7 mouse cellular contexts compared by ENCODE assay signal in genomic region chr11:102218783-102219182, GRCm38 (mm10). TPM values are rescaled to one million over a fixed set of nuclear protein-coding genes. Genes with fewer than 3 reads are reported as not detected.
DNase-seq lines count a peak whose midpoint lies in the region; ATAC-seq lines count a peak whose summit lies in the region.

No protein-coding gene starts in this region.

- H3K4me3 ChIP-seq in embryonic facial prominence, embryonic 11.5 days (ENCODE audit: low read depth, low read length) = peak overlapping the region; percentile 20; the same call in 1 of the 2 replicates
- peak overlapping the region; percentile 50 for H3K4me3 ChIP-seq in limb, embryonic 10.5 days
- peak overlapping the region; percentile 3; the same call in 1 of the 2 replicates for H3K4me3 ChIP-seq in midbrain, embryonic 12.5 days

- H3K4me1 ChIP-seq in embryonic facial prominence, embryonic 11.5 days (ENCODE audit: control insufficient read depth, insufficient read depth, low read length) = peaks cover 17% of the 10 kb centered on the region; the same call in 1 of the 2 replicates
- peaks cover 87% of the 10 kb centered on the region for H3K4me1 ChIP-seq in limb, embryonic 10.5 days
- H3K4me1 ChIP-seq in midbrain, embryonic 12.5 days = peaks cover 63% of the 10 kb centered on the region

- ATAC-seq in embryonic facial prominence, embryonic 11.5 days (replicated peaks; ENCODE audit: insufficient number of reproducible peaks, low FRiP score, low TSS enrichment, low read depth) = peak; percentile 63
- ATAC-seq in midbrain, embryonic 12.5 days (ENCODE audit: low FRiP score, low read depth) = peak; percentile 79

- no peaks in the 10 kb centered on the region for H3K9me3 ChIP-seq in embryonic facial prominence, embryonic 11.5 days (replicated peaks; ENCODE audit: control insufficient read depth, low read length)
- no peaks in the 10 kb centered on the region for H3K9me3 ChIP-seq in limb, embryonic 10.5 days (replicated peaks)
- H3K9me3 ChIP-seq in midbrain, embryonic 12.5 days = no peaks in the 10 kb centered on the region

- peak overlapping the region; percentile 66 for H3K27ac ChIP-seq in embryonic facial prominence, embryonic 11.5 days (replicated peaks; ENCODE audit: low read depth, low read length)
- peak overlapping the region; percentile 84 for H3K27ac ChIP-seq in limb, embryonic 10.5 days
- peak overlapping the region; percentile 81 for H3K27ac ChIP-seq in midbrain, embryonic 12.5 days (replicated peaks)

- WGBS in embryonic facial prominence, embryonic 11.5 days = 0% methylated on average over 10 of the region's 10 CpGs
- 0% methylated on average over 10 of the region's 10 CpGs for WGBS in limb, embryonic 10.5 days
- WGBS in midbrain, embryonic 12.5 days = 0% methylated on average over 10 of the region's 10 CpGs

- peak; percentile 97 for DNase-seq in adrenal gland, postnatal 14 days
- DNase-seq in embryonic facial prominence, embryonic 11.5 days (ENCODE audit: low spot score) = peak; percentile 83
- peak; percentile 100 for DNase-seq in heart, adult 11 months
- DNase-seq in kidney, adult 18-20 months = peak; percentile 97
- peak; percentile 82 for DNase-seq in limb, embryonic 10.5 days (ENCODE audit: low spot score)
- DNase-seq in skeletal muscle tissue, adult 2 months (ENCODE audit: low read depth, low spot score) = peak; percentile 98

- H3K27me3 ChIP-seq in embryonic facial prominence, embryonic 11.5 days (ENCODE audit: control insufficient read depth, insufficient read depth, low read length) = no peaks in the 10 kb centered on the region
- H3K27me3 ChIP-seq in limb, embryonic 10.5 days (ENCODE audit: low read depth, poor library complexity, severe bottlenecking) = 0 out of 2 replicates have a peak, but pooled peaks cover 2% of the 10 kb centered on the region
- H3K27me3 ChIP-seq in midbrain, embryonic 12.5 days = no peaks in the 10 kb centered on the region

- no peaks in the 10 kb centered on the region for H3K36me3 ChIP-seq in embryonic facial prominence, embryonic 11.5 days (replicated peaks; ENCODE audit: control insufficient read depth, insufficient read depth, low read depth, low read length)
- peaks cover 8% of the 10 kb centered on the region for H3K36me3 ChIP-seq in limb, embryonic 10.5 days
- H3K36me3 ChIP-seq in midbrain, embryonic 12.5 days = peaks cover 35% of the 10 kb centered on the region

- peak overlapping the region; percentile 60 for H3K4me2 ChIP-seq in embryonic facial prominence, embryonic 11.5 days (ENCODE audit: low read depth, low read length)
- peak overlapping the region; percentile 30 for H3K4me2 ChIP-seq in midbrain, embryonic 12.5 days (replicated peaks)

- peak overlapping the region; percentile 41 for H3K9ac ChIP-seq in embryonic facial prominence, embryonic 11.5 days (replicated peaks; ENCODE audit: low read length)
- H3K9ac ChIP-seq in midbrain, embryonic 12.5 days (replicated peaks) = peak overlapping the region; percentile 40

RNA-seq across cellular contexts. Expression of gene Hdac5, which starts 11.2 kb away (rescaled TPM):
- total RNA-seq in adrenal gland, postnatal 14 days (2021) = 81.1 and 83.7 TPM in 2 replicates
- 21.9 and 24.0 TPM in 2 replicates for polyA plus RNA-seq in embryonic facial prominence, embryonic 11.5 days (2014; fragmentation: Nextera tagmentation; extraction: Ambion mirVana)
- 36.4 and 50.2 TPM in 2 replicates for polyA plus RNA-seq in limb, embryonic 10.5 days (2016; fragmentation: Nextera tagmentation; extraction: Ambion mirVana)
- polyA plus RNA-seq in midbrain, embryonic 12.5 days (2016; fragmentation: Nextera tagmentation; extraction: Ambion mirVana) = 98.4 and 106 TPM in 2 replicates

RNA-seq across cellular contexts. Expression of gene G6pc3, which starts 29.4 kb away (rescaled TPM):
- 82.8 and 83.7 TPM in 2 replicates for total RNA-seq in adrenal gland, postnatal 14 days (2021)
- 33.3 and 37.1 TPM in 2 replicates for polyA plus RNA-seq in embryonic facial prominence, embryonic 11.5 days (2014; fragmentation: Nextera tagmentation; extraction: Ambion mirVana)
- 41.4 and 41.6 TPM in 2 replicates for polyA plus RNA-seq in limb, embryonic 10.5 days (2016; fragmentation: Nextera tagmentation; extraction: Ambion mirVana)
- 27.6 and 29.7 TPM in 2 replicates for polyA plus RNA-seq in midbrain, embryonic 12.5 days (2016; fragmentation: Nextera tagmentation; extraction: Ambion mirVana)

RNA-seq across cellular contexts. Expression of gene BC030867, which starts 29.9 kb away (rescaled TPM):
- 1.7 and 2.3 TPM in 2 replicates for total RNA-seq in adrenal gland, postnatal 14 days (2021)
- polyA plus RNA-seq in embryonic facial prominence, embryonic 11.5 days (2014; fragmentation: Nextera tagmentation; extraction: Ambion mirVana) = 20.8 and 20.9 TPM in 2 replicates
- polyA plus RNA-seq in limb, embryonic 10.5 days (2016; fragmentation: Nextera tagmentation; extraction: Ambion mirVana) = 33.4 and 35.7 TPM in 2 replicates
- polyA plus RNA-seq in midbrain, embryonic 12.5 days (2016; fragmentation: Nextera tagmentation; extraction: Ambion mirVana) = 11.8 and 15.2 TPM in 2 replicates

RNA-seq across cellular contexts. Expression of gene Lsm12, which starts 33.7 kb away (rescaled TPM):
- total RNA-seq in adrenal gland, postnatal 14 days (2021) = 78.7 and 81.0 TPM in 2 replicates
- polyA plus RNA-seq in embryonic facial prominence, embryonic 11.5 days (2014; fragmentation: Nextera tagmentation; extraction: Ambion mirVana) = 71.3 and 76.5 TPM in 2 replicates
- 125 and 146 TPM in 2 replicates for polyA plus RNA-seq in limb, embryonic 10.5 days (2016; fragmentation: Nextera tagmentation; extraction: Ambion mirVana)
- polyA plus RNA-seq in midbrain, embryonic 12.5 days (2016; fragmentation: Nextera tagmentation; extraction: Ambion mirVana) = 112 and 119 TPM in 2 replicates

RNA-seq across cellular contexts. Expression of gene Asb16, which starts 49.8 kb away (rescaled TPM):
- 0.11 and 0.19 TPM in 2 replicates for total RNA-seq in adrenal gland, postnatal 14 days (2021)
- 0.11 TPM in 1 of 2 replicates, not detected in the other for polyA plus RNA-seq in embryonic facial prominence, embryonic 11.5 days (2014; fragmentation: Nextera tagmentation; extraction: Ambion mirVana)
- 0.06 and 0.08 TPM in 2 replicates for polyA plus RNA-seq in limb, embryonic 10.5 days (2016; fragmentation: Nextera tagmentation; extraction: Ambion mirVana)
- polyA plus RNA-seq in midbrain, embryonic 12.5 days (2016; fragmentation: Nextera tagmentation; extraction: Ambion mirVana) = not detected in 2 replicates

Comparison
In these comparisons a context has a peak if more than half of its experiments do, and no peak if none do; other contexts are left out.
1. Peak in every context shown above with its lines: DNase-seq, ATAC-seq, H3K4me3 ChIP-seq and H3K27ac ChIP-seq.